Mouse (Mus musculus) embryonic fibroblast, embryonic 13.5 days (primary cell): ENCODE measurements around the gene Polr1b.

ENCODE experiments used
- CTCF ChIP-seq: IDR thresholded peaks from 2 replicates; pipeline ENCODE4 v1.5.1; 2011; ENCODE audit warnings: mild to moderate bottlenecking, control low read depth, low read length, moderate library complexity, borderline replicate concordance; ENCODE audit not compliant: insufficient read depth
- POLR2A ChIP-seq: IDR thresholded peaks from 2 replicates; pipeline ENCODE4 v1.6.1; 2011; ENCODE audit warnings: low read depth, mild to moderate bottlenecking, control low read depth, low read length, moderate library complexity

DNA sequence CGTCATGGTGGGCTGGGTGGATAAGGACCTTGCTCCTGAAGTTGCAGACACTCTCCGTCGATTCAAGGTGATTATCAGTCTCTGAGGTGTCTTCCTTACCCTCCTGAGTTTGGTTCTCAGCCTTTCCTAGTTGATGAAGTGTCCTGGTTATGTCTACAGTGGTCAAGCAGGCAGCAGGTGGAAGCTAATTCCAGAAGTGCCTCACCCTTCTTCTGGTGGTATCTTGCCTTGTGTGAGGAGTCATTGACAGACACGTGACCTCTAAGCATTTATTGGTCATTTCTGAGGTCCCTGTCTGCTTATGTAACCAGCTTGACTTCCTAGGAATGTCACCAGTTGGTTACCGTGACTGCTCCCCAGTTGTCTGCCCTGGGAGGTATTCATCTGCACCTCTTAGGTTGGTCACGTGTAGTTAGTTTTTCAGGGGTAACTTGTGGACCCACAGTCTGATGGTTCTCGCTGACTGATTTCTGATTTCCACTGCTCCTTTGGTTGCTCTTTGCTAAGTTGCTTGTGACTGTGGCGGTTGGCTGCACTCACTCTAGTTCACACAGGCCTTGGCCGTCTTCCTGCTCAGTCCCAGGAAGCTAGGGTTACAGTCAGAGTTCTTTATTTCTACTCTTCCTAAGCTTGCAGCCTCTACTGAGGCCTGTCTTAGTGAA lies 15.0 kb downstream of the Polr1b start:
- TF ChIP-seq POLR2A = no peak
- no peak for TF ChIP-seq CTCF
